Mouse (Mus musculus): ENCODE measurements around the gene Eef1akmt2.

DNA sequence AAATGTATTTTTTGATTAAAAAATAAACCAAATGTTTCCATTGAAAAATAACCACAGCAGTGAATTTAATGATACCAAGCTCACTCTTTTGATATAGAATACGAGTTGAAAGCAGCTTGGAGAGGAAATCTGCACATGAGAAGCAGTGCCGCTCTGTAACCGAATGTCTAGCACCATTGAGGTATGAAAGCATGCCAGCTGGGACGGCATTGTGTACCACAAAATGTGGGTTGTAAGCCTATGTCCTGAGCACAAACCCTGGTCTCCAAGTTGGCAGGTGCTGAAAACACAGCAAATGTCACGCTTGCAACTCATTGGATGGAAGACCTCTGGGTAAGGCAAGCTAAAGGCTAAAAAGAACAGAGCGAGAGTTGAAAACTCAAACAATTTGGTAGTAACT lies 35.4 kb downstream of the Eef1akmt2 start:
- no peak for TF ChIP-seq CTCF (IDR thresholded peaks at IDR 0.05; ENCODE audit: low read depth)
- no peak for TF ChIP-seq EP300 (optimal IDR thresholded peaks at IDR 0.05)

Data from stomach, postnatal 0 days (tissue).